Mouse (Mus musculus): ENCODE results near the gene Cpeb1.
A peak's percentile ranks its signal among the peaks of the same experiment; 100 is the strongest.

Cpeb1 gene

GRCm38 (mm10) chr7:81371811-81372210 is 83.5 kb downstream of the Cpeb1 start:
- DNase-seq (ENCODE audit: low read depth, low spot score): no peak

- DNase-seq (ENCODE audit: low read depth, low spot score): no peak
Observed at GRCm38 (mm10) chr7:81369724-81370123, 85.5 kb downstream of the Cpeb1 start.

DNA sequence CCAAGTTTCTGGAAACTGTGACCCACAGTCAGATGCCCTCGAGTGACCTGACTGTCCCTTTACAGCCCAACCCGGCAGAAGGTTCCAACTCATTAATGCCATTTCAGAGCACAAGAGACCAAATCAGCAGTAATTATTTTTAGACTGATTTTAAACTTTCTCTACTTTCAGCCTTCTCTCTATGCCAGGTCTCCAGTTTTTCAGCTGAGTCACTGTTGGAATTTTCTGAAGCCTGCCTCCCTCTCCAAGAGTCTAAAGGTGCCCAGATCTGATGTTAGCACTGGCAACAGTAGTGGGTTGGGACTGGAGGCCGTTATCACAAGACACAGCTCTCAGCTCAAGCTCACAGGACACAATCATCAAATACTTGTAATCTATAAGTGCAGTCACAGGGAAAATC is 87.3 kb downstream of the Cpeb1 start:
- no peak for DNase-seq (ENCODE audit: low read depth, low spot score)

DNA sequence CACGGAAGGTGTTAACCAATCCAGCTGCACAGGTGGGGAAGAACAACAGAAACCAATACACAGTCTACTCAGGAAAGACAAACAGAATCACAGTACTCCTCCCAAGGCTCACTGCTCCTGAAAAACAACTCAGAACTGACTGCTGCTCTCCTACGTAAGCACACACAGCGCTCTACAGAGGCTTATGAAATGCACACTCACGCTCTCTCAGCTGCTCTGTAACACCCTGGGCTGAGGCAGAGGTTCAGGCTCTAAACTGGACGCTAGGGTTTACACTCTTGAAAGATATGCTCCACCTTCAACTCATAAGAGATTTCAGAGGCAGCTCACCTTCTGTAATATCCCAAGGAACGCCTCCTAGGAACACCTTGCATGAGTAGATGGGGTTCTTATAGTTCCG is 98.3 kb downstream of the Cpeb1 start:
- no peak for DNase-seq (ENCODE audit: low read depth, low spot score)

DNA sequence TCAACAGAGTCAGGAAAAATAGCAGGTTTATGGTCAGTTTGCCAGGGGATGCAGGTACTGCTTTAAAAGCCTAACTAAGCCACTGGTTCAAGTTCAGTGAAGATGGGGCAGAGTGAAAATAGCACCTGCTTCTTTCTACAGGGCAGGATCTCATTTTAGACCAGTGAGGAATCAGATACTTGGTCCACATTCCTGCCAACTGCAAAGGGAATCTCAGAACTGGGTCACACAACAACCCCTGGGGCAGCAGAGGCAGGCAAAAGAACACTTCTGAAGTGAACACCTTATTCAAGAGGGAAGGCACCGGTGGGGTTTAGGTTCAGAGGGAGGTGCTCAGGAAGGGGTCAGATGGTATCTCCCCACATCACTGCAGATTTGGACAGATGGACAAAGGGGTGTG is 98.9 kb downstream of the Cpeb1 start:
- no peak for DNase-seq (ENCODE audit: low read depth, low spot score)

DNA sequence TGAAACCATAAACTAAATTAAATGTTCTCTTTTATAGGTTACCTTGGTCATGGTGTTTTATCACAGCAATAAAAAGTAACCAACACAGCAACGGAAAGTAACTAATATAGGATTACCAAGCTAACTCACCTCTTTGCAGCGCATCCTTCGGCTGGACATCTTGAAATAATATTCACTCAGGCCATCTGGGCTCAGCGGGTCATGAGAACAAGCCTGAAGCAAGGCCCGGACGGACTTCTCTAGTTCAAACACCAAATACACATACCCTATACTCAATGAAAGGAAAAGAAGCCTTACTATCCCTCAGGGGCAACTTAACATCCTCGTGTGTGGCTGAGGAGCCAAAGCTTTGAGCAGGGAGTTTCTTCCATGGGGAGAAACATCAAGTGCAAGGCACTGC is 99.5 kb downstream of the Cpeb1 start:
- no peak for DNase-seq (ENCODE audit: low read depth, low spot score)

- no peak for DNase-seq (ENCODE audit: low read depth, low spot score)
Observed at GRCm38 (mm10) chr7:81351826-81352225, 103.4 kb downstream of the Cpeb1 start.

DNA sequence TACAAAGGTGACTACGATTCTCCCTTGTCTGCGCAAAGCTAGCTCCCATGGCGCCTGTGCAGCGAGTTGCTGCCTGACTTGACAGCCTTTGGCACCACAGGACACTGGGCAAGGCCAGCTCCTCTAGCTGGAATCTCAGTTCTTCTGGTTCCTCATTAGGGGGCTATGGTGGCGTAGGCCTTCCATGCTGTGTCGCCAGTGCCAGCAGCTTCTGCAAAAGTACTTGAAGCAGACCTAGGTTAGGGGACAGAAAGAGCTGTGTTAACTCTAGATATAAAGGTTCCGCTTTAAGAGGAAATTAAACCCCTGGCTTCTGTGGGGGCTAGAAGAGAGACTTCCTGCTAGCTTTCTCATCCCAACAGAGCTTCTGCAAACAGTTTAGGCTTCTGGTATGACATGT is 107.1 kb downstream of the Cpeb1 start:
- DNase-seq (ENCODE audit: low read depth, low spot score): no peak

DNA sequence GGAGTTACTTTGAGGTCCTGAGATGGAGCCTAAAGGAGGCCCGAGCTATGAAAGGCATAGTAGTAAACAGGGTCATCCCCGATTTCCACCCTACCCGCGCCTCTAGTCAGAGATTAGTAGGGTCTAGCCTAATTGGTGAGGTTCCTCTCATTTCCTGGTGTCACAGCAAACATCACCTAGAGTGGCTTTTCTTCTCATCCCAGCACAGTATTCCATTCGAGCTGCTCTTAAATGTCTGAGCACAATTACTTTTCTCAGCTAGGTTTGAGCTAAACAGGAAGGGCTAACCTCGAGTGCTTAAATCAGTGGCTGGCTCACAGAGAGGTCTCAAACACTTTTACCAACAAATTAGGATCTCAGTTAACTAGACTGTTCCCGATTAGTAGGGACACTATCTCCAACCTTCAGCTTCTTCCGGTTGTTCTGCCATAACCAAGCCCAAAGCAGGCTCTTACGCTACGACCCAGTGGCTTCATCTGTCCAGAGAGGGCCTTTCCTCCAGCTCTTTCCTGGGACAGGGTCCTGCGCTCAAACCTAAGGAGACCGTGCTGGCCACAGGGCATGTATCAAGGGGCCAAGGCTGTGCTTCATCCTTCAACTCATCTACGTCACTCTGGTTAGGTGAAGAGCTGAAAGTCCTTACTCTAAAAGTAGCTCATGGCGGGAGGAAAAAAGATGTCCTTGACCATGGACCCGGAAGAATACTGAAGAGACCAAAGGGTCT is 109.7 kb downstream of the Cpeb1 start:
- DNase-seq (ENCODE audit: low read depth, low spot score): no peak

DNA sequence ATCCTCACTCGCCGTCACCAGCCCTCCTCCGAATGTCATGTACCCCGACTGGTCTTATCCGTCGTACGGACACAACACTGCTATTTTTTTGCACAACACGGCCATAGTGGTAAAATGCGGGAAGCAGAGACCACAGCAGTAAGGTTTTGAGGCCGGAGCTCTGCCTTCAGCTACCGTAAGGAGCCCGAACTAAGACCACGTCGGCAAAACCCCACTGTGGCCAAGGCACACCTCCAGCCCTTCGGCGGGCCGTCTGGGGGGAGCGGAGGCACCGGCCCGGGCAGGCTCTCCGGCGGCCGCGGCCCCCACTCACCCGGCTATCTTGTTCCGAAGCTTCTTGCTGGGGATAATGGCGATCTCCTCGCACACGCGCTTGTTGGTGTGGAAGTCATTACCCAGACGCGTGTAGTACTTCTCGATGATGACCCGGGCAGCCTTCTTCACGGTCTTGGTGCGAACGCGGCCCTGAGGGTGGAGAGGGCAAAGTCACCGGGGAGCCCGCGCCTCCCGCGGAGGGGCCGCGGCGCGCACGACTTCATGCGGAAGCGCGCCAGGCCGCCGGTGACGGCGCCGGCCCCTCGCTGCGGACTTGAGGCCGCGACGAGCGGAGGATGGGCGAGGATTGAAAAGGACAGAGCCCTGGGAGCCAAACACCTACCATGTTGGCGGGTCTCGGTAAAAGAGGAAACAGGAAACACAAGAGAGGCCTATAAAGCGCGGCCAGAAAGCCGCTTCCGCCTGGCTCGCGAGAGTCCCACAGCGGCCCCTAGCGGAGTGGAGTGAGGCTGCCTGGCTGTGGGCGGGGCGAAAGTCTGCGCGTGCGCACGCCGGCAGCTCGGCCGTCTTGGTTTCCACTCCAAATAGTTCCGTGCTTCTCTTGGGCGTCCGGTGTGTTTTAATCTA is 110.5 kb downstream of the Cpeb1 start, which contains the start of gene Rps17:
Gene Rps17 (minus strand): TSS at position 711 of the 903 bp plus-strand sequence.
- peak; percentile 97 for DNase-seq (ENCODE audit: low read depth, low spot score)

DNA sequence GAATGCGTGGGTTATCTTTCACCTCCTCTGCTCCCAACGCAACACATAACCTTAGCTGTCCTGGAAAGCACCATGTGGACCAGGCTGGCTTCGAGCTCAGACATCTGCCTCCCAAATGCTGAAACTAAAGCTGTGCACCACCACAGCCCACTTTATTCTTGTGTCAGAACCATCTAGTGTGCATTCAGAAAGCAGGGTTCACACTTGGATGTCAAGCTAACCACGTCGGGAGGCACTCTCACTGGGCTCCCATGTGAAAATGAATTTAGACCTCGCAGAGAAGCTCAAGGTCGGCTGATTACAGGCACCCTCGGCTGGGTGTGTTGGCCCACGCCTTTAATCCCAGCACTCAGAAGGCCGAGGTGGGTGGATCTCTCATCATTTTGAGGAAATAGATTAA is 111.4 kb downstream of the Cpeb1 start:
- peak; percentile 30 for DNase-seq (ENCODE audit: low read depth, low spot score)

GRCm38 (mm10) chr7:81343316-81343715 is 111.9 kb downstream of the Cpeb1 start:
- DNase-seq (ENCODE audit: low read depth, low spot score): peak; percentile 23

GRCm38 (mm10) chr7:81342356-81343094 is 112.7 kb downstream of the Cpeb1 start:
- no peak for DNase-seq (ENCODE audit: low read depth, low spot score)

DNA sequence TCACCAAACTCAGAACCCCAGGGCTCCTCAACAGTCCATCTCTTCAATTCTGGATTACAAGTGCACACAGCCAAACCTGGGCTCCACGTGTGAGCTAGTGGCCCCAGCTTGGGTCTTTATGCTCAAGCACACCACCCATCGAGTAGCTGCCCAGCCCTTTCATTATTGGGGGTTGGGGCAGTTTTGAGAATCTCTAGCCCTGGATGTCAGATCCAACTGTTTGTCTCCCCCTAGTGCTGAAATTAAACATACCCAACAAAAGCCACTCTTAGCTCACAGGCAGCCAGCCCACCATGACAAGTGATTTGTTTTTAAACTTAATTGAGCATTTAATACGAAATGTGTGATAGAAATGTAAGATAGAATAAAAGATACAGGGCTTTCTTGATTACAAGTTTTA is 113.7 kb downstream of the Cpeb1 start:
- peak; percentile 47 for DNase-seq (ENCODE audit: low read depth, low spot score)

DNA sequence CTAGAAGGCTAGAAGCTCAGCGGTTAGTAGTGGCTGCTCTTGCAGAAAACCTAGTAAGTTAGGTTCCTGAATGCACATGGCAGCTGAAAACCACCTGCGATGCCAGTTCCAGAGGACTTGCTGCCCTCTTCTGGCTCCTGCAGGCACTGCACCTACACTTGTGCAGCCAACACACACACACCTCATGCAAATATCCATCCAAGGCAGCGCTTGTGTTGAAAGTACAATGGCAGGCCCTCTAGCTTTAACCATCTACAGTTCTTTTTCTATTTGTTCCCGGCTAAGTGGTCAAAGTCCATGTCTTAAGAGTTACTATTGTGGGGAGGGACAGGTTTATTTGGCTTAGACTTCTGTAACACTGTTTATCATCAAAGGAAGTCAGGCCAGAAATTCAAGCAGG is 115.5 kb downstream of the Cpeb1 start:
- DNase-seq (ENCODE audit: low read depth, low spot score): peak; percentile 70

DNA sequence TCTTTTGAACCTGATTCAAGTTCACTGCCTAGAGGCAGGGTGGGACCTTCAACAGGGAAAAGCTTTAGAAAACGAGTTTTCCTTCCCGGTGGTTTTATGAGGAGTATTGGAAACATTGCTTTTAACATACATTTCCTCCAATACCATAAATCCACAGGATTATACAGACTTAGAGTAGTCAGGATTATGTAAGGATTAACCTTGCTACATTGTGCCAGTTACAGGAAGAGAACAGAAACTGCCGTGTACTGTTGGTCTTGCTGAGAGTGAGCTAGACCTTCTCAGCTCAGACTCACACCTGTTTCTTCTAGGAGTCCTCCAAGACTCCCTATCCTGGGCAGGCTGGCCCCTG is 116.8 kb downstream of the Cpeb1 start:
- no peak for DNase-seq (ENCODE audit: low read depth, low spot score)

DNA sequence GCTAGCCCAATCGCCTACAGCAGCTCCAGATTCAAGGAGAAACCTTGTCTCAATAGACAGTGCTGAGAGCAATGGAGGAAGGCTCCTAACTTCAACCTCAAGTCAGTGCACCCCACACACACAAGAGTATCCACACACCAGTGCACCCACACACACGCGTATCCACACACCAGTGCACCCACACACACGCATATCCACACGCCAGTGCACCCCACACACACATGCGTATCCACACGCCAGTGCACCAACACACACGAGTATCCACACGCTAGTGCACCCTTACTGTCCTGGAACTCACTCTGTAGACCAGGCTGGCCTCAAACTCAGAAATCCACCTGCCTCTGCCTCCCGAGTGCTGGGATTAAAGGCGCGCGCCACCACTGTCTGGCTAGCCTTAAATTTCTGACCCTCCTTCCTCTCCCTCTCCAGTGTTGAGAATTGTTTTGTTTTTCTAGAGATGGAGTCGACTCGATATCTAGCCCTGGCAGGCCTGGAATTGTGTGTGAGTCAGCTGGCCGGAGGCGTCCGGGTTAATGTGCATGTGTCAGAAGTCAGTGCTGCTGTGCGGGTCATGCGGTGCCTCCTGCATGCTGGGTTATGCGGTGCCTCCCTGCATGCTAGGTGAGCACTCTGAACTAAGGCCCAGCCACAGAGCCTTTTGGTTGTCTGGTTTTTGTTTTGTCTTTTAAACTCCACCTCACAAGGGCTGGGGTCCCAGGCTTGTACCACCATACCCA is 117.3 kb downstream of the Cpeb1 start:
- no peak for DNase-seq (ENCODE audit: low read depth, low spot score)

DNA sequence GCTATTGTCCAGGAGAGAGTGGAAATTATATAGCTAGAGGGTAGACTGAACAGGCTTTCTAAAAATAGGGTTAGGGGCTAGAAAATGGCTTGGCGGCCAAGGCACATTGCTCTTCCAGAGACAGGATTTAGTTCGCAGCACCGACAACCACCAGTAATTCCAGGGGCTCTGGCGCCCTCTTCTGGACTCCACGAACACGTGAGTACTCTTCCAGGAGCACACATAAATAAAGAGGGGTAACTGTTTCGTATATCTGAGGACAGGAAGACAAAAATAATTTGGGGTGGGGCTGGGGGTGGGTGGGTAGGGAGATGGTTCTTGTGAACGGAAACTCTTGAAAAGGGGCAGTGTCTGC is 118.9 kb downstream of the Cpeb1 start:
- DNase-seq (ENCODE audit: low read depth, low spot score): peak; percentile 34

GRCm38 (mm10) chr7:81335705-81336431 is 119.4 kb downstream of the Cpeb1 start:
- no peak for DNase-seq (ENCODE audit: low read depth, low spot score)

DNA sequence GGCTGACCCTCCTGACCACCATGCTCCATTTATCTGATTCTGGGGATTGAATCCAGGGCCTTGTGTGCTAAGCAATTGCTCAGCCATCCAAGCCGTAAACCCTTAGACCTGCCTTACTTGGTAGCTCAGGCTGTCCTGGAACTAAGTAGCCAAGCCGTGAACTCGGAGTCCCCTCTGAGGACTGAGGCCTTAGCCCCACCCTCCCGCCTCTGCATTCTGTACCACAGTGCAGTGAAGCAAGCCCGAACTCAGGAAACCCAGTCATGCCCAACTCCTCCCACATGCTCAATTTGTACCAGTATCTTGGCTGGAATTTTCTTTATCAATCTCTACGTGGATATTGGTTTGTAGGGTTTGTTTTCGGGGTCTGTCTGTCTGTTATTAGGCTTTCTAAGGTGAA is 123.4 kb downstream of the Cpeb1 start:
- DNase-seq (ENCODE audit: low read depth, low spot score): no peak

DNA sequence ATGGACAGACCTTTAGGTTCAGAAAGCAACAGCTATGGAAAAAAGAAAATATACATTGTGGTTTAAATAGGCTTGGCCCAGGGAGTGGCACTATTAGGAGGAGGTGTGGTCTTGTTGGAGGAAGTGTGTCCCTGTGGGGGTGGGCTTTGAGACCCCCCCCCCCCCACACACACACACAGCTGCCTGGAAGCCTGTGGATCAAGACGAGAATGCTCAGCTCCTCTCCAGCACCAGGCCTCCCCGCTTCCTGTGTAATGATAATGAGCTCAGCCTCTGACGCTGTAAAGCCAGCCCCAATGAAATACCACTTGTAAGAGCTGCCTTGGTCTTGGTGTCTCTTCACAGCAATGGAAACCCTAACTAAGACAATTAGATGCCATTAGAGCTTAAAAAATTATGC is 124.5 kb downstream of the Cpeb1 start:
- no peak for DNase-seq (ENCODE audit: low read depth, low spot score)

All from CD4-positive helper T cell, adult 2 months (primary cell).